ENCODE assay signal across 9 mouse cellular contexts in genomic region chr16:10640041-10640440, GRCm38 (mm10).
DNase-seq lines count a peak whose midpoint lies in the region; ATAC-seq and TF ChIP-seq lines count a peak whose summit lies in the region.
"Had no signal": no experiment of that assay in that cellular context is flagged by ENCODE, and none has a peak within 500 bp of the region (broad histone marks: within the 10 kb centered on the region; RNA-seq: fewer than 3 reads in every experiment).

No protein-coding gene starts in this region.

- peak; percentile 62; the same call in 1 of the 2 replicates for TF ChIP-seq EP300 in heart, adult 2 months (IDR thresholded peaks at IDR 0.05; ENCODE audit: insufficient read depth, low read depth, low read length)

- DNase-seq in 3T3-L1 (ENCODE audit: low read depth, low spot score) (peak; percentile 90), ZHBTc4 (ENCODE audit: low read depth, low spot score) (peak; percentile 85)
- DNase-seq in embryo, embryonic 10 days (ENCODE audit: low spot score): peak; percentile 90
- peak; percentile 72 to 82 for DNase-seq in heart, adult 2 months
- DNase-seq in kidney, adult 9 months: peak; percentile 81
- peak; percentile 74 to 77 for DNase-seq in lung, adult 18-20 months

- H3K27me3 ChIP-seq in heart, adult 2 months (ENCODE audit: control insufficient read depth, insufficient read depth, low read length): no peaks in the 10 kb centered on the region
- no peaks in the 10 kb centered on the region for H3K27me3 ChIP-seq in neural tube, embryonic 14.5 days (ENCODE audit: control insufficient read depth, insufficient read depth, low read length)
- H3K27me3 ChIP-seq in testis, adult 2 months (ENCODE audit: control insufficient read depth, insufficient read depth, low read length): no peaks in the 10 kb centered on the region
- H3K27me3 ChIP-seq: embryonic facial prominence, embryonic 15.5 days had no signal

- no peaks in the 10 kb centered on the region for H3K9me3 ChIP-seq in neural tube, embryonic 14.5 days (ENCODE audit: control insufficient read depth, low read length)
- H3K9me3 ChIP-seq: embryonic facial prominence, embryonic 15.5 days had no signal

- H3K4me2 ChIP-seq in neural tube, embryonic 14.5 days (ENCODE audit: low read depth, low read length): no peak overlapping the region
- H3K4me2 ChIP-seq: embryonic facial prominence, embryonic 15.5 days had no signal

- H3K9ac ChIP-seq in heart, adult 2 months (ENCODE audit: low read depth, low read length): no peak overlapping the region
- H3K9ac ChIP-seq in neural tube, embryonic 14.5 days (replicated peaks; ENCODE audit: low read depth, low read length): no peak overlapping the region
- H3K9ac ChIP-seq: embryonic facial prominence, embryonic 15.5 days had no signal

- whole genome bisulfite sequencing in heart, adult 2 months: 14% methylated on average over 5 of the region's 5 CpGs
- 8% methylated on average over 5 of the region's 5 CpGs for WGBS in neural tube, embryonic 14.5 days

- intact Hi-C loops in heart, adult 2 months (cut with DNase I): loop anchor here (1.0 to 2.0 kb wide), 4 partner anchors 127 to 228 kb away; no protein-coding TSS in a partner anchor

- H3K27ac ChIP-seq in heart, adult 2 months: no peak overlapping the region
- no peak overlapping the region for H3K27ac ChIP-seq in neural tube, embryonic 14.5 days (ENCODE audit: low read depth, low read length)
- H3K27ac ChIP-seq in testis, adult 2 months (ENCODE audit: control insufficient read depth, insufficient read depth, low read depth, low read length): no peak overlapping the region
- H3K27ac ChIP-seq: embryonic facial prominence, embryonic 15.5 days had no signal

- ATAC-seq in neural tube, embryonic 14.5 days (ENCODE audit: low read depth): peak; percentile 88

- no peak for TF ChIP-seq POLR2A in heart, adult 2 months (IDR thresholded peaks at IDR 0.05; ENCODE audit: insufficient read depth, low read depth, low read length)
- TF ChIP-seq POLR2A in testis, adult 2 months (IDR thresholded peaks at IDR 0.05; ENCODE audit: control insufficient read depth, low read depth, low read length): no peak

- H3K4me3 ChIP-seq in heart, adult 2 months: no peak overlapping the region
- H3K4me3 ChIP-seq in neural tube, embryonic 14.5 days (ENCODE audit: low read depth, low read length): no peak overlapping the region
- no peak overlapping the region for H3K4me3 ChIP-seq in testis, adult 2 months (ENCODE audit: control insufficient read depth, low read depth, low read length)
- H3K4me3 ChIP-seq: embryonic facial prominence, embryonic 15.5 days had no signal

- H3K4me1 ChIP-seq in heart, adult 2 months (ENCODE audit: control insufficient read depth, insufficient read depth, low read length): peaks cover 10% of the 10 kb centered on the region
- H3K4me1 ChIP-seq in neural tube, embryonic 14.5 days (ENCODE audit: control insufficient read depth, insufficient read depth, low read length): no peaks in the 10 kb centered on the region
- H3K4me1 ChIP-seq in testis, adult 2 months (ENCODE audit: control insufficient read depth, insufficient read depth, low read length): no peaks in the 10 kb centered on the region

- no peaks in the 10 kb centered on the region for H3K79me2 ChIP-seq in heart, adult 2 months (replicated peaks; ENCODE audit: control insufficient read depth, insufficient read depth, low read length)

- peak; percentile 88 for TF ChIP-seq CTCF in heart, adult 2 months (IDR thresholded peaks at IDR 0.05)
- TF ChIP-seq CTCF in testis, adult 2 months (IDR thresholded peaks at IDR 0.05; ENCODE audit: control insufficient read depth, insufficient read depth, insufficient replicate concordance, low read depth, low read length): peak; percentile 58; the same call in 1 of the 2 replicates

- H3K36me3 ChIP-seq in heart, adult 2 months (ENCODE audit: control insufficient read depth, insufficient read depth, low read length): no peaks in the 10 kb centered on the region
- H3K36me3 ChIP-seq in neural tube, embryonic 14.5 days (ENCODE audit: control insufficient read depth, insufficient read depth, low read length): no peaks in the 10 kb centered on the region
- H3K36me3 ChIP-seq in testis, adult 2 months (ENCODE audit: control insufficient read depth, insufficient read depth, low read length): no peaks in the 10 kb centered on the region
- H3K36me3 ChIP-seq: embryonic facial prominence, embryonic 15.5 days had no signal
